Mouse (Mus musculus) B cell, adult 62 days (primary cell): ENCODE measurements around the gene Zdbf2. TPM values are rescaled to one million over a fixed set of nuclear protein-coding genes. Genes with fewer than 3 reads are reported as not detected.

ENCODE experiments used
- total RNA-seq: library from RNA; stranded (reverse); gene quantifications from 4 replicates; pipeline ENCODE4 v1.2.4, GENCODE M21; 2023

The Zdbf2 gene
- total RNA-seq = 0.06 TPM in 1 of 4 replicates, not detected in the others

GRCm38 (mm10) chr1:63272741-63273338 lies at the start of gene Zdbf2:
Zdbf2 (plus strand) TSS chr1:63273265.

Other genes with a start within 250 kb of the Zdbf2 start
- gene Ino80d, start 158.6 kb upstream of the Zdbf2 start, total RNA-seq = 80.3 to 91.1 TPM (median 83.7 TPM) in 4 replicates
- gene Eef1b2, start 96.4 kb upstream of the Zdbf2 start, total RNA-seq = 898 to 1,079 TPM (median 1,016 TPM) in 4 replicates
- gene Ndufs1, start 96.4 kb upstream of the Zdbf2 start, total RNA-seq = 68.1 to 80.5 TPM (median 74.2 TPM) in 4 replicates
- gene Gpr1, start 58.7 kb upstream of the Zdbf2 start, total RNA-seq = not detected in 4 replicates
- 0.30 to 0.92 TPM (median 0.39 TPM) in 4 replicates for gene Adam23, start 172.6 kb downstream of the Zdbf2 start, total RNA-seq